Mouse (Mus musculus): ENCODE data around the gene Cers6. TPM values are rescaled to one million over a fixed set of nuclear protein-coding genes. Genes with fewer than 3 reads are reported as not detected.

Gene Cers6
- polyA plus RNA-seq, 1 experiment from 2014 or later, result 40.5 TPM

- Histone ChIP-seq H3K9ac (no peak overlapping the region), H3K36me3 (no peaks in the 10 kb centered on the region), H3K27me3 (replicated peaks) (no peaks in the 10 kb centered on the region), H3K9me3 (no peaks in the 10 kb centered on the region), H3K4me1 (replicated peaks) (peaks cover 15% of the 10 kb centered on the region), H3K4me3 (replicated peaks) (no peak overlapping the region), H3K4me2 (replicated peaks) (no peak overlapping the region), H3K27ac (no peak overlapping the region)
- no peak for ATAC-seq
- WGBS, result 32% methylated on average over 4 of the region's 4 CpGs
Observed at GRCm38 (mm10) chr2:68932656-68933055, 71.4 kb downstream of the Cers6 start.

GRCm38 (mm10) chr2:68934651-68935050 is 73.4 kb downstream of the Cers6 start:
- H3K9me3 ChIP-seq, result no peaks in the 10 kb centered on the region
- H3K36me3 ChIP-seq, result no peaks in the 10 kb centered on the region
- H3K4me3 ChIP-seq (replicated peaks), result no peak overlapping the region
- peaks cover 15% of the 10 kb centered on the region for H3K4me1 ChIP-seq (replicated peaks)
- WGBS, result 39% methylated on average over 6 of the region's 6 CpGs
- ATAC-seq, result peak; percentile 94
- no peak overlapping the region for H3K9ac ChIP-seq
- no peak overlapping the region for H3K4me2 ChIP-seq (replicated peaks)
- H3K27me3 ChIP-seq (replicated peaks), result no peaks in the 10 kb centered on the region
- peak overlapping the region; percentile 60; the same call in 1 of the 2 replicates for H3K27ac ChIP-seq

GRCm38 (mm10) chr2:68935721-68936294 is 74.6 kb downstream of the Cers6 start:
- no peak overlapping the region for H3K4me3 ChIP-seq (replicated peaks)
- ATAC-seq, result peak; percentile 21; the same call in 1 of the 2 replicates
- H3K9me3 ChIP-seq, result no peaks in the 10 kb centered on the region
- no peak overlapping the region for H3K9ac ChIP-seq
- H3K4me2 ChIP-seq (replicated peaks), result no peak overlapping the region
- peaks cover 15% of the 10 kb centered on the region for H3K4me1 ChIP-seq (replicated peaks)
- 62% methylated on average over 2 of the region's 2 CpGs for WGBS
- no peaks in the 10 kb centered on the region for H3K36me3 ChIP-seq
- 0 out of 2 replicates have a peak overlapping the region, but pooled peaks have one; percentile 60 for H3K27ac ChIP-seq
- no peaks in the 10 kb centered on the region for H3K27me3 ChIP-seq (replicated peaks)

- no peaks in the 10 kb centered on the region for H3K36me3 ChIP-seq
- H3K4me2 ChIP-seq (replicated peaks), result no peak overlapping the region
- H3K9ac ChIP-seq, result no peak overlapping the region
- no peaks in the 10 kb centered on the region for H3K27me3 ChIP-seq (replicated peaks)
- 82% methylated on average over 4 of the region's 4 CpGs for WGBS
- no peak overlapping the region for H3K4me3 ChIP-seq (replicated peaks)
- no peaks in the 10 kb centered on the region for H3K9me3 ChIP-seq
- ATAC-seq, result no peak
- peaks cover 13% of the 10 kb centered on the region for H3K4me1 ChIP-seq (replicated peaks)
- no peak overlapping the region for H3K27ac ChIP-seq
Observed at GRCm38 (mm10) chr2:68936773-68937172, 75.5 kb downstream of the Cers6 start.

GRCm38 (mm10) chr2:68937833-68938232 is 76.6 kb downstream of the Cers6 start:
- no peak for ATAC-seq
- Histone ChIP-seq H3K4me1 (replicated peaks) (peaks cover 13% of the 10 kb centered on the region), H3K27me3 (replicated peaks) (no peaks in the 10 kb centered on the region), H3K4me2 (replicated peaks) (no peak overlapping the region), H3K9me3 (no peaks in the 10 kb centered on the region), H3K9ac (no peak overlapping the region), H3K36me3 (no peaks in the 10 kb centered on the region), H3K27ac (no peak overlapping the region), H3K4me3 (replicated peaks) (no peak overlapping the region)
- WGBS, result 91% methylated on average over 3 of the region's 3 CpGs

GRCm38 (mm10) chr2:68944898-68945297 is 83.7 kb downstream of the Cers6 start:
- H3K9me3 ChIP-seq, result no peaks in the 10 kb centered on the region
- no peak overlapping the region for H3K4me2 ChIP-seq (replicated peaks)
- no peak overlapping the region for H3K9ac ChIP-seq
- H3K27ac ChIP-seq, result no peak overlapping the region
- no peaks in the 10 kb centered on the region; the same call in 1 of the 2 replicates for H3K4me1 ChIP-seq (replicated peaks)
- H3K27me3 ChIP-seq (replicated peaks), result no peaks in the 10 kb centered on the region
- no peaks in the 10 kb centered on the region for H3K36me3 ChIP-seq
- no peak overlapping the region for H3K4me3 ChIP-seq (replicated peaks)
- ATAC-seq, result peak; percentile 83
- WGBS, result 24% methylated on average over 2 of the region's 2 CpGs

- no peaks in the 10 kb centered on the region for H3K36me3 ChIP-seq
- no peak overlapping the region for H3K27ac ChIP-seq
- no peaks in the 10 kb centered on the region for H3K27me3 ChIP-seq (replicated peaks)
- H3K9me3 ChIP-seq, result no peaks in the 10 kb centered on the region
- no peak for ATAC-seq
- H3K4me3 ChIP-seq (replicated peaks), result no peak overlapping the region
- H3K9ac ChIP-seq, result no peak overlapping the region
- 71% methylated on average over 2 of the region's 2 CpGs for WGBS
- H3K4me1 ChIP-seq (replicated peaks), result no peaks in the 10 kb centered on the region; the same call in 1 of the 2 replicates
- no peak overlapping the region for H3K4me2 ChIP-seq (replicated peaks)
Observed at GRCm38 (mm10) chr2:68945976-68946375, 84.7 kb downstream of the Cers6 start.

- H3K4me1 ChIP-seq (replicated peaks), result no peaks in the 10 kb centered on the region; the same call in 1 of the 2 replicates
- H3K9ac ChIP-seq, result no peak overlapping the region
- no peak overlapping the region for H3K4me3 ChIP-seq (replicated peaks)
- H3K9me3 ChIP-seq, result no peaks in the 10 kb centered on the region
- no peak overlapping the region for H3K4me2 ChIP-seq (replicated peaks)
- no peaks in the 10 kb centered on the region for H3K27me3 ChIP-seq (replicated peaks)
- no peaks in the 10 kb centered on the region for H3K36me3 ChIP-seq
- ATAC-seq, result no peak
- 81% methylated on average over 5 of the region's 5 CpGs for WGBS
- H3K27ac ChIP-seq, result no peak overlapping the region
Observed at GRCm38 (mm10) chr2:68946819-68947218, 85.6 kb downstream of the Cers6 start.

GRCm38 (mm10) chr2:68949137-68949536 is 87.9 kb downstream of the Cers6 start:
- Histone ChIP-seq H3K27me3 (replicated peaks) (no peaks in the 10 kb centered on the region), H3K4me3 (replicated peaks) (no peak overlapping the region), H3K4me2 (replicated peaks) (no peak overlapping the region), H3K4me1 (replicated peaks) (no peaks in the 10 kb centered on the region; the same call in 1 of the 2 replicates), H3K9me3 (no peaks in the 10 kb centered on the region), H3K9ac (no peak overlapping the region), H3K36me3 (no peaks in the 10 kb centered on the region), H3K27ac (no peak overlapping the region)
- WGBS, result 83% methylated on average over 2 of the region's 2 CpGs
- no peak for ATAC-seq

GRCm38 (mm10) chr2:68949728-68950127 is 88.5 kb downstream of the Cers6 start:
- no peaks in the 10 kb centered on the region for H3K27me3 ChIP-seq (replicated peaks)
- ATAC-seq, result no peak
- H3K9ac ChIP-seq, result no peak overlapping the region
- no peak overlapping the region for H3K27ac ChIP-seq
- no peaks in the 10 kb centered on the region for H3K9me3 ChIP-seq
- no peak overlapping the region for H3K4me3 ChIP-seq (replicated peaks)
- H3K4me2 ChIP-seq (replicated peaks), result no peak overlapping the region
- H3K4me1 ChIP-seq (replicated peaks), result no peaks in the 10 kb centered on the region; the same call in 1 of the 2 replicates
- H3K36me3 ChIP-seq, result no peaks in the 10 kb centered on the region
- WGBS, result 69% methylated on average over 5 of the region's 5 CpGs

- H3K27ac ChIP-seq, result no peak overlapping the region
- no peak overlapping the region for H3K9ac ChIP-seq
- WGBS, result 92% methylated on average over 3 of the region's 3 CpGs
- H3K4me3 ChIP-seq (replicated peaks), result no peak overlapping the region
- no peak overlapping the region for H3K4me2 ChIP-seq (replicated peaks)
- no peak for ATAC-seq
- H3K4me1 ChIP-seq (replicated peaks), result no peaks in the 10 kb centered on the region
- H3K36me3 ChIP-seq, result no peaks in the 10 kb centered on the region
- H3K27me3 ChIP-seq (replicated peaks), result no peaks in the 10 kb centered on the region
- no peaks in the 10 kb centered on the region for H3K9me3 ChIP-seq
Observed at GRCm38 (mm10) chr2:68951706-68952105, 90.5 kb downstream of the Cers6 start.

GRCm38 (mm10) chr2:68953688-68954087 is 92.4 kb downstream of the Cers6 start:
- Histone ChIP-seq H3K9me3 (no peaks in the 10 kb centered on the region), H3K27me3 (replicated peaks) (no peaks in the 10 kb centered on the region), H3K4me3 (replicated peaks) (no peak overlapping the region), H3K4me2 (replicated peaks) (no peak overlapping the region), H3K36me3 (no peaks in the 10 kb centered on the region), H3K4me1 (replicated peaks) (0 out of 2 replicates have a peak, but pooled peaks cover 3% of the 10 kb centered on the region), H3K9ac (no peak overlapping the region), H3K27ac (no peak overlapping the region)
- no peak for ATAC-seq
- WGBS, result 90% methylated on average over 2 of the region's 2 CpGs

GRCm38 (mm10) chr2:68955496-68955895 is 94.3 kb downstream of the Cers6 start:
- Histone ChIP-seq H3K4me2 (replicated peaks) (no peak overlapping the region), H3K9me3 (no peaks in the 10 kb centered on the region), H3K9ac (no peak overlapping the region), H3K27me3 (replicated peaks) (no peaks in the 10 kb centered on the region), H3K27ac (no peak overlapping the region), H3K4me1 (replicated peaks) (0 out of 2 replicates have a peak, but pooled peaks cover 3% of the 10 kb centered on the region), H3K36me3 (no peaks in the 10 kb centered on the region), H3K4me3 (replicated peaks) (no peak overlapping the region)
- WGBS, result 93% methylated on average over 2 of the region's 2 CpGs
- no peak for ATAC-seq
